Mouse (Mus musculus): ENCODE results near the gene Mysm1. TPM values are rescaled to one million over a fixed set of nuclear protein-coding genes. Genes with fewer than 3 reads are reported as not detected.

Mysm1 gene
- total and polyA plus RNA-seq, 3 experiments = 4.2 to 84.1 (median 61.3) TPM

GRCm38 (mm10) chr4:95001043-95001775, 22.3 kb upstream of the Mysm1 start:
- H3K4me1 ChIP-seq (ENCODE audit: insufficient read depth, low read depth, low read length) = no peaks in the 10 kb centered on the region
- H3K4me3 ChIP-seq (ENCODE audit: low read depth, low read length) = no peak overlapping the region
- no peak for ATAC-seq (ENCODE audit: extremely low read depth, insufficient number of reproducible peaks, low FRiP score, poor library complexity, severe bottlenecking)
- DNase-seq (ENCODE audit: low spot score) = no peak
- H3K36me3 ChIP-seq (replicated peaks) = no peaks in the 10 kb centered on the region
- 0 out of 2 replicates have a peak, but pooled peaks cover 2% of the 10 kb centered on the region for H3K27me3 ChIP-seq (ENCODE audit: insufficient read depth, low read length)
- TF ChIP-seq POLR2AphosphoS5 (IDR thresholded peaks at IDR 0.05; ENCODE audit: insufficient replicate concordance, low read depth, low read length) = no peak
- no peak for TF ChIP-seq CTCF (IDR thresholded peaks at IDR 0.05; ENCODE audit: low read depth, low read length)
- no peak for TF ChIP-seq GATA2 (IDR thresholded peaks at IDR 0.05; ENCODE audit: borderline replicate concordance, low read depth, low read length)
- no peak for TF ChIP-seq TAL1 (conservative IDR thresholded peaks at IDR 0.05; ENCODE audit: low read depth, low read length)
- no peak for TF ChIP-seq GATA1 (IDR thresholded peaks at IDR 0.05; ENCODE audit: borderline replicate concordance, low read length)
- H3K9me3 ChIP-seq (replicated peaks) = no peaks in the 10 kb centered on the region

- no peak for DNase-seq (ENCODE audit: low spot score)
- no peaks in the 10 kb centered on the region for H3K4me1 ChIP-seq (ENCODE audit: insufficient read depth, low read depth, low read length)
- H3K9me3 ChIP-seq (replicated peaks) = no peaks in the 10 kb centered on the region
- H3K36me3 ChIP-seq (replicated peaks) = no peaks in the 10 kb centered on the region
- TF ChIP-seq POLR2AphosphoS5 (IDR thresholded peaks at IDR 0.05; ENCODE audit: insufficient replicate concordance, low read depth, low read length) = no peak
- TF ChIP-seq GATA1 (IDR thresholded peaks at IDR 0.05; ENCODE audit: borderline replicate concordance, low read length) = no peak
- TF ChIP-seq TAL1 (conservative IDR thresholded peaks at IDR 0.05; ENCODE audit: low read depth, low read length) = no peak
- TF ChIP-seq GATA2 (IDR thresholded peaks at IDR 0.05; ENCODE audit: borderline replicate concordance, low read depth, low read length) = no peak
- TF ChIP-seq CTCF (IDR thresholded peaks at IDR 0.05; ENCODE audit: low read depth, low read length) = no peak
- no peak overlapping the region for H3K4me3 ChIP-seq (ENCODE audit: low read depth, low read length)
- no peak for ATAC-seq (ENCODE audit: extremely low read depth, insufficient number of reproducible peaks, low FRiP score, poor library complexity, severe bottlenecking)
- H3K27me3 ChIP-seq (ENCODE audit: insufficient read depth, low read length) = 0 out of 2 replicates have a peak, but pooled peaks cover 2% of the 10 kb centered on the region
Observed at GRCm38 (mm10) chr4:95000147-95000546, 21.2 kb upstream of the Mysm1 start.

DNA sequence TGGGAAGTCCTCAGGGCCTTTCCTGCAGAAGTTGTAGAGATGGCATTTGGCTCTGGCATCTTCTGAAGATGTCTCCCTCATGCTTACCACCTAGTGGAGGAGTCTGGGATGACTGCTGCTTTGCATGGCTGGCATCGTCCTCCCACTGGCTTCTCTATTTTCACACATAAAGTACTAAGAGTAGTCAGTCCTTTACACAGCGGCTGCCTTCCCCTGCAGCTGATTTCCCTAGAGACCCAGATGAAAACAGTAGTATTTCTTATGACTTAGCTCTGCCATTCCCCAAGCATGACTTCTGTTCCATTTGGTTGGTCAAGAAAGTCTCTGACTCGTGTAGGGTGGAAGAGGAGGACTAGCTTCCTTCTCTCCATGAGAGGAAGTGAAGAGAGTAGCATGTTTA, 20.3 kb upstream of the Mysm1 start:
- Histone ChIP-seq H3K4me3 (ENCODE audit: low read depth, low read length) (no peak overlapping the region), H3K4me1 (ENCODE audit: insufficient read depth, low read depth, low read length) (no peaks in the 10 kb centered on the region), H3K36me3 (replicated peaks) (no peaks in the 10 kb centered on the region), H3K27me3 (ENCODE audit: insufficient read depth, low read length) (0 out of 2 replicates have a peak, but pooled peaks cover 2% of the 10 kb centered on the region), H3K9me3 (replicated peaks) (no peaks in the 10 kb centered on the region)
- no peak for ATAC-seq (ENCODE audit: extremely low read depth, insufficient number of reproducible peaks, low FRiP score, poor library complexity, severe bottlenecking)
- TF ChIP-seq GATA2 (IDR thresholded peaks at IDR 0.05; ENCODE audit: borderline replicate concordance, low read depth, low read length) (no peak), POLR2AphosphoS5 (IDR thresholded peaks at IDR 0.05; ENCODE audit: insufficient replicate concordance, low read depth, low read length) (no peak), TAL1 (conservative IDR thresholded peaks at IDR 0.05; ENCODE audit: low read depth, low read length) (no peak), GATA1 (IDR thresholded peaks at IDR 0.05; ENCODE audit: borderline replicate concordance, low read length) (no peak), CTCF (IDR thresholded peaks at IDR 0.05; ENCODE audit: low read depth, low read length) (no peak)
- DNase-seq (ENCODE audit: low spot score) = no peak

DNA sequence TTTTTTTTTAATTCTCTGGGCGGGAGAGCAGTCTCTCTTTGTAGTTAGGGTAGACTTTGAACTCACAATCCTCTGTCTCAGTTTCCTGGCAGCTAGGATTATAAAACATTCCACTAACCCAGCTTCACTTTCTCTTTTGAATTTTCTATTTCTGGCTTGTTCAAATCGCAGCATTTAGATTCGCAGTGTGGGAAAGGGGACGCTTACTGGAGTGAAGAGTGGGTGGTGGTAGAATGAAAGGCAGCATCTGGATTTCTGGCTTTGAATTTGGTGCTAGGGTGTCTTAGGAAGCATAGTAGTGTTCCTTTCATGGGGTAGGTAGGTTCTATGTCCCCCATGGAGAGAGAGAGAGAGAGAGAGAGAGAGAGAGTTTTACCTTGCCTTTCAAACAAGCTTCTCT, 17.0 kb upstream of the Mysm1 start:
- H3K27me3 ChIP-seq (ENCODE audit: insufficient read depth, low read length) = 0 out of 2 replicates have a peak, but pooled peaks cover 2% of the 10 kb centered on the region
- DNase-seq (ENCODE audit: low spot score) (no peak), ATAC-seq (ENCODE audit: extremely low read depth, insufficient number of reproducible peaks, low FRiP score, poor library complexity, severe bottlenecking) (no peak)
- H3K9me3 ChIP-seq (replicated peaks) = no peaks in the 10 kb centered on the region
- H3K4me1 ChIP-seq (ENCODE audit: insufficient read depth, low read depth, low read length) = peaks cover under 1% of the 10 kb centered on the region; the same call in 1 of the 2 replicates
- no peaks in the 10 kb centered on the region for H3K36me3 ChIP-seq (replicated peaks)
- TF ChIP-seq CTCF (IDR thresholded peaks at IDR 0.05; ENCODE audit: low read depth, low read length) (no peak), GATA1 (IDR thresholded peaks at IDR 0.05; ENCODE audit: borderline replicate concordance, low read length) (no peak), POLR2AphosphoS5 (IDR thresholded peaks at IDR 0.05; ENCODE audit: insufficient replicate concordance, low read depth, low read length) (no peak), TAL1 (conservative IDR thresholded peaks at IDR 0.05; ENCODE audit: low read depth, low read length) (no peak), GATA2 (IDR thresholded peaks at IDR 0.05; ENCODE audit: borderline replicate concordance, low read depth, low read length) (no peak)
- no peak overlapping the region for H3K4me3 ChIP-seq (ENCODE audit: low read depth, low read length)

GRCm38 (mm10) chr4:94990204-94990603, 11.3 kb upstream of the Mysm1 start:
- Histone ChIP-seq H3K9me3 (replicated peaks) (no peaks in the 10 kb centered on the region), H3K36me3 (replicated peaks) (no peaks in the 10 kb centered on the region), H3K4me3 (ENCODE audit: low read depth, low read length) (no peak overlapping the region), H3K27me3 (ENCODE audit: insufficient read depth, low read length) (peaks cover 10% of the 10 kb centered on the region), H3K4me1 (ENCODE audit: insufficient read depth, low read depth, low read length) (peaks cover 11% of the 10 kb centered on the region)
- DNase-seq (ENCODE audit: low spot score) (no peak), ATAC-seq (ENCODE audit: extremely low read depth, insufficient number of reproducible peaks, low FRiP score, poor library complexity, severe bottlenecking) (no peak)
- TF ChIP-seq POLR2AphosphoS5 (IDR thresholded peaks at IDR 0.05; ENCODE audit: insufficient replicate concordance, low read depth, low read length) = no peak
- no peak for TF ChIP-seq CTCF (IDR thresholded peaks at IDR 0.05; ENCODE audit: low read depth, low read length)
- no peak for TF ChIP-seq GATA1 (IDR thresholded peaks at IDR 0.05; ENCODE audit: borderline replicate concordance, low read length)
- no peak for TF ChIP-seq TAL1 (conservative IDR thresholded peaks at IDR 0.05; ENCODE audit: low read depth, low read length)
- TF ChIP-seq GATA2 (IDR thresholded peaks at IDR 0.05; ENCODE audit: borderline replicate concordance, low read depth, low read length) = no peak

DNA sequence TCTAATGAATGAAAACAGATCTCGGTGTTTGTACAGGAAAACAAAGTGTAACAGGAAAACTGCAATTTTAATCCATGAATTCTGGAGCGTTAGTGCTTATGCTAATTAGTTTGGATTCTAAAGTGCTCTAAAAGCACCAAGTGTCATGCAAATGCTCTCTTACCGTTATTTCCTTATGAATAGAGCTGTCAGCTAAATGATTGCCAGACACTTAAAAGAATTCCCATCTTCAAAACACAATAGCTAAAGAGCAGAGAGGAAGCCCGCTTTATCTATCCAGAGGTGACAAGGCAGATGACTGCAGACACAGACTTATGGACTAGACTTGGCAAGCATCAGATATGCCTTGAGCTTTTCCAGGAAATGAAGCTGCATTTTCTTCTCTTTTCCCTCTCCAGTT, 8.8 kb upstream of the Mysm1 start:
- DNase-seq (ENCODE audit: low spot score) = no peak
- no peak for TF ChIP-seq GATA1 (IDR thresholded peaks at IDR 0.05; ENCODE audit: borderline replicate concordance, low read length)
- Histone ChIP-seq H3K27me3 (ENCODE audit: insufficient read depth, low read length) (peaks cover 10% of the 10 kb centered on the region), H3K4me1 (ENCODE audit: insufficient read depth, low read depth, low read length) (peaks cover 11% of the 10 kb centered on the region), H3K9me3 (replicated peaks) (no peaks in the 10 kb centered on the region), H3K4me3 (ENCODE audit: low read depth, low read length) (no peak overlapping the region), H3K36me3 (replicated peaks) (no peaks in the 10 kb centered on the region)
- no peak for ATAC-seq (ENCODE audit: extremely low read depth, insufficient number of reproducible peaks, low FRiP score, poor library complexity, severe bottlenecking)

Data from G1E (cell line).